Mouse (Mus musculus) kidney, postnatal 25 days (tissue): Measurements from ENCODE around the gene Naaladl2.
"Not testable (repeated sequence)": the region's sequence is repeated elsewhere in the genome, so short reads cannot be mapped to it uniquely, and the experiment has no call there.

ENCODE experiments used
- DNase-seq, 2 experiments: peaks; one replicate each; pipeline ENCODE4 v3.0.0; 2021; ENCODE audit warnings: mixed read lengths in 2 of 2

Gene Naaladl2

GRCm38 (mm10) chr3:25143555-25144311 lies at the start of gene Naaladl2:
Naaladl2 (minus strand) TSS chr3:25144261.
- peak; percentile 23 to 53 for DNase-seq

DNA sequence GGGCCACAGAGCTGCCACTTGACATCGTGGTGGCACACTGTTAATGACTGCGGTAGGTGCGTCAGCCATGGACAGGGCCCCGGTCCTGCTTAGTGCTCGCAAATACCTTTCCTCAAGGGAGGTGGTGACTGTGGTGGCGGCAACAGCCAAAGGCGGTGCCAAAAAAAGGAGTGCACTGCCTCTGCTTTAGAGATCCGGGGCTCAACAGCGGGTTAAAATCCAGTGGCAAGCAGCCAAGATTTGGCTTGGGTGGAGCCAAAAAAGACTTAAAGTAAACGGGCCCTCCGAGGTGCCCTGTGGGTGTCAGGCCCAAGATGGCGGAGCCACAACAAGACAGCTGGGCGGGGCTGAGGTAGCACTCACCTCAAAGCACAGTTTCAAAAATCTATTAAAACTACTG lies 7.7 kb upstream of the Naaladl2 start:
- DNase-seq, result peak in 1 of 2 experiments; percentile 32

DNA sequence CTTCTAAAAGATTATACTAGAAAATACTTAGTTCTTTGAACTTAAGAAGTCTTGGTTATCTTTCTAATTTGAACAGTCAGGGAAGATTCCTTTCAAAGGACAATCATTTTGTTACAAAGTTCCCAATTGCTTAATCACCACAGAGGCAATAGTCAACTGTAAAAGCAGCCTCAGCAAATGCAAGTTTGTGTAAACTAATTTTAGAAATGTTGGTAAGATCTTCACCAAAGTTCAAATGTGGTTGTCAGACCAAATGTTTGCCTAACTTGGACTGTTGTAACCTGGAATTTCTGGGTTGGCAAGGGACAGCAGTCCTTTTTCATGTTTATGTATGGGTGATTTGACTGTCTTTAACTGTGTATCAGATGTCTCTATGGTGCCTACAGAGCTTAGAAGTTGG lies 3.2 kb upstream of the Naaladl2 start:
- no peak for DNase-seq

DNA sequence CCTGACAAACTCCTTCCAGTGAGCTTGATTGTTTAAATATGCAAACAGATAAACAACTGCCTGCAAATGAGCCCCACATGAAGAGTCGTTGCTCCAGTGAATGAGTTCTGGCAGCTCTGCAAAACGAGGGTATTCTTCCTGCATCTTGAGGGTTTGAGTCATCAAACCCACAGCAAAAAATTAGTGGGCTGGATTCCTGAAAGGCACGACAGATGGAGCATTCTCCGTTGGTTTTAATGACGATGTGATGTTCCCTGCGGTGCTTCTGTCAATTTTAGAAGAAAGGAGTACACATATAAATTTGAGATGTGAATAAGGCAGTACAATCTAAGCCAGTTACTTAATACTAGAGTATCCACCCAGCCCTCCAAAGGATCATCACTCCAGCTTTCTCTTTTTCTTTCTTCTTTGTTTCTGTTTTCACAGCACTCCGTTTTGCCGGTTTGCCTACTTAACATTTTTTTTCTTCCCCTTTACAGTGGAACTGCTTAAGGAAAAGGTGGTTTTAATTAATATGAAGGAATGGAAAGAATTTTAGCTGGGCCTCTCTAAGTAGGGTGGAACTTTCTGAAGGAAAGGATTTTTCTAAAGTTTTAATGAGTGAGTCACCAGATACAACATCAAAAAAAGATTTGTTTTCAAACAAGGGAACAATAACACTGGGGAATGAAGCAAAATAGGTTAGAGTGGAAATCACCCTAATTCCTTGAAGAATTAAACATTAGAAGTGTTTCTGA lies 1.1 kb upstream of the Naaladl2 start:
- DNase-seq, result no peak

DNA sequence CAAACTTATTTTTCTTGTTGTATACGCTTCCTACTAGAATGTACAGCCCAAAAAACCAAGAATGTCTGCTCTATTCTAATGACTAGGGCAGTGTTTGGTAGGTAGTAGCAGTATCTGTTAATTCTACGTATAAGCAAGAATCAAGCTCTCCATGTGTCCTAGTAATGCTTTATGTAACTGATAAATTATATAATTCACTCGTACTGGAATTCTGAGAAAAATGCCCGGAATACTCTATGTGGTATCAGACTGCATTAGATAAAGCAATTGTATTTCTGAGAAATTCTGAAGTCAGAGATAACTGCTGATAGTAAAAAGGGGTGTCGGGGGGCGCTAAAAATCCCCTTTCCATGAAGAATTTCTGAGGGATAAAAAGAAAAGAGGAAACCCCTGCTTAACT lies 950 bp downstream of the Naaladl2 start:
- DNase-seq, result no peak

DNA sequence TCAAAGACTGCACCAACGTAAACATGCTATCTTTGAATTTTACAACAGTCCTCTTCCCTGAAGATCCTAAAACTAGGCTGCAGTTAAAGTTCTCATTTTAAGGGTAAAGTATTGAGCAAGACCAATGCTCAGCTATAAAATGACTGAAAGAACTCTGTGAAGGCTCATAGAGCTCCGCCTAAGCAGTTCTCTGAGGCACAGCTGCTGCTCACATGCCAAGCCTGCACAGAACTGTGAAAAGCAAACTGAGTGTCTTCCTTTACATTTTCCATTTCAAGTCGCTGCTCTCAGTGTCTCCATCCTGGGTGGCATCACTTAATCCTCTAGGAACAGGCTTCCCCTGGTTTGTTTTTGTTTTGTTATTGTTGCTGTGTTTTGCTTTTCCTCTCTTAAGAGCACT lies 12.2 kb downstream of the Naaladl2 start:
- DNase-seq, result no peak

- DNase-seq, result no peak
Observed at GRCm38 (mm10) chr3:25127864-25128263, 16.2 kb downstream of the Naaladl2 start.

- peak in 1 of 2 experiments; percentile 28 for DNase-seq
Observed at GRCm38 (mm10) chr3:25124919-25125846, 18.9 kb downstream of the Naaladl2 start.

DNA sequence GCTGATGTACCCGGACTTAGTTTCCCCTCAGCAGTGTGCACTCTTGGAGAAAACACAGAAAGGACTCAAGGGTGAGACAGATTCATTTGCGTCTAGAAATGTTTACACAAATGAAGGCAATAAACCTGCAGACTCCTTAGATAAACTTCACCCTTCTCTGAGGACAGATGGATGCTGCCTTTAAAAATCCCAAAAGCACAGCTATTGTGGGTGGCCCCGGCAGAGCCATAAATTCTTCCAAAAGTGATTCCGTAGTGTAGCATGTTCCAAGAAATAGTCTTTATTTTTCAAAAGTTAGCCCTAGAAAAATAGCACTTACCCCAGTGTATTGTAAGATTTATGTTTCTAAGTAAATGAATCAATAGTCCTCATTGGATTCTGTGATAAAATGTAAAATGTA lies 31.0 kb downstream of the Naaladl2 start:
- DNase-seq, result no peak

GRCm38 (mm10) chr3:25108997-25109396 lies 35.1 kb downstream of the Naaladl2 start:
- DNase-seq, result no peak

DNA sequence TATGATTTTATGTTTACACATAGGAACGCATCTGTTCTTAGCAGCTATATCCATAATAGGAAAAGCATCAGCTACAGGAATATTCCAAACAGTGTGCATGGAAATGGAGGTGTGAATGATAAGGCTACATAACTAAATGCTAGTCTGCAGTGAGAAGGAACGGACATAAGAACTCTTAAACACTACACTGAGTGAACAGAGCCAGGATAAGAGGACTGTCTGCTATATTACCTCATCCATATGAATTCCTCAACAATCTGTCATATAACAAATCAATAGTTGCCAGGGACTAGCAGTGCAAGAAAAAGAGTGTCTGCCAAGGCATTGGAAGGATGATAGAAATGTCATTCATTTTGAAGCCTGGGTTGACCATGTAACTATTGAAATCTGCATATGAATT lies 51.1 kb downstream of the Naaladl2 start:
- no peak for DNase-seq

- DNase-seq, result no peak
Observed at GRCm38 (mm10) chr3:25075785-25076184, 68.3 kb downstream of the Naaladl2 start.

- no peak for DNase-seq
Observed at GRCm38 (mm10) chr3:25074266-25074665, 69.8 kb downstream of the Naaladl2 start.

DNA sequence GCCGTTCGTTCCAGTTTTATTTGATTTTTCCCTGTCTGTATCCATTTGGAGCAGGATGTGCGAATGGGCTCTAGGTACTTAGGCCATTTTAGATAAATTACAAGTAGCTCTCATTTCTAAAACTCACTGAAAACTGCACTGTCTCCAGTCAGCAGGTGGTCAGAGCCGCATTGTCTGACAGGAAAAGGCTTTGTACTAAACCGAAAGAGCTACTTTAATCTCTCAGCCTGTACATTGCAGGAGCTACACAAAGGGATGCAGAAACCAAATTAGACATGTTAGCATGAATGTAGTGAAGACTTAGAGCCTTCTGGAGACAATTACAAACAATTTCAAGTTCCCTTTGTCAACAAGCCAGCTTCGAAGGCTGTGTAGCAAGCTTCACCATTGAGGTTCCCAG lies 70.2 kb downstream of the Naaladl2 start:
- no peak for DNase-seq

- DNase-seq, result no peak
Observed at GRCm38 (mm10) chr3:25063217-25063616, 80.8 kb downstream of the Naaladl2 start.

DNA sequence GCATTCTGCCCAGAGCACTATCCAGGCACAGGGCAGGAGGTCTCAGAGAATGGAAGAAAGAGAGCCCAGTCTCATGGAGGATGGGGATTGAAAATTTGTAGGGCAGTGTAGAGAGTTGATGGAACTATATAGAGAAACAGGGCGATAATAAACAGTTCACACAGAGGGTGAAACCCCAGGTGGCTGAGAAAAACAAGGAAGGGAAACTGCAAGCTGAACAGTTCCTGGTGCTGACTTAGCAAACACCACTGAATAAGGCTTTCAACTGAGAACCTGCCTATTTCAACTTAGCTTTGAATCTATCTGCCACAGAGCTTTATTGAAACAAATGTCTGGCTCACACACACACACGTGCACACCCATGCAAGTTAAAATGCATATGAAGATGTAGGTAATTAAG lies 91.1 kb downstream of the Naaladl2 start:
- no peak for DNase-seq

GRCm38 (mm10) chr3:25019972-25020371 lies 124.1 kb downstream of the Naaladl2 start:
- no peak for DNase-seq

DNA sequence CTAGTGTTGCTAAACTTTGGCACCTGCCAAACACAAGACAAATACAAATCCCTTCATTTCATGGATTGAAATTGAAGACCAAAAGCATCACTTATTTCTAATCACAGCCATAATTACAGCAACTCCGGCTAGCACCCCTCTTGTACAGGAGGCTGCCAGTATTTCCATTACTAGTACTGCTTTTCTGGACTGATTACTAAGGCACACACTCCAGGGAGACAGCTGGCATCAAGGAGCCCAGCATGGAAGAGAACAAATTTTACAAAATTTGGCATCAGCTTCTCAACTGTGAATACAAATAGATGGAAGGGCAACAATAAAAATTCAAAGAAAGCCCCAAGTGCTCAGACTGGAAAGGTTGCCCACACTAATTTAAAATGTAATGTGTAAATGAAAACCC lies 133.3 kb downstream of the Naaladl2 start:
- DNase-seq, result no peak

DNA sequence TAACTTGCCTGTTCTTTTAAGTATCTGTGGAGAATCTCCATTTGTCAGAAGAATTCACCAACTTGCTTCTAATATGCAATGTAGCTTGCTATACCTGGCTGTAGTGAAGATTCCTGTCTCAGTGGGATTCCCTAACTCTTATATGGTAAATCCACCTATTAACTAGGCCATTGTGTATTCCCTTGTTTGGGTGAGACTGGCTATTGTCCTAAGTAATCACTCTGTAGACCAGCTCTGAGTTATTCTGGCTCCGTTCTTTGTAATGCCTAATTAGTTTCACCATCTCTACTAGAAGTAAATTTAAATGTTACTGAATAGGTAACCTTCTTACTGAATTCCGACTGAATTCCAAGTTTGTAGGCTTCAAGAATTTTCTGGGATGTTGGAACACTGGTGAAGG lies 137.3 kb downstream of the Naaladl2 start:
- not testable (repeated sequence) for DNase-seq

GRCm38 (mm10) chr3:24992577-24992976 lies 151.5 kb downstream of the Naaladl2 start:
- DNase-seq, result no peak

- no peak for DNase-seq
Observed at GRCm38 (mm10) chr3:24992078-24992477, 152.0 kb downstream of the Naaladl2 start.

DNA sequence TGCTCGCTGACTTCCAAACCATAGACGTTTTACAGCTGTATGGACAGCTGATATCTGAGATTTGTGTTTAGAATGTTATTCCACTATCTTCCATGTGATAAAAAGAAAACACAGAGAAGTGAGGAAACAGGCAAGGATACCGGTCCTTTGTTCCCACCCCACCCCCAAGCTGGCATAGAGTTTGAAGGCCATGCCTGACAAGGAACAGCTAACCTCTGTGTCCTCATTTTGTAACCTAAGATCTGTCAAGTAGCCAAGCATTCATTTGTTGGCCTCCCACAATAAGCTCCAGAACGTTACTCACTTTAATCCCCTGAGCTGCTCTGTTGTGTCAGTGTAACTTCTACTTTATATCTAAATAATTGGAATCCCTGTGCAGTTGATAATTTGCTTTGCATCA lies 161.9 kb downstream of the Naaladl2 start:
- DNase-seq, result no peak

GRCm38 (mm10) chr3:24942170-24942569 lies 201.9 kb downstream of the Naaladl2 start:
- DNase-seq, result no peak
